Mouse (Mus musculus) lung, postnatal 0 days (tissue): Measurements from ENCODE around the gene Pdzrn4. TPM values are rescaled to one million over a fixed set of nuclear protein-coding genes. Genes with fewer than 3 reads are reported as not detected.
"Not testable (repeated sequence)": the region's sequence is repeated elsewhere in the genome, so short reads cannot be mapped to it uniquely, and the experiment has no call there.

Source experiments
- ATAC-seq: fragments of 200-750 bp; cut with Nextera tagmentation; 2 replicates; pipeline ENCODE4 v1.8.0; 2017; ENCODE audit warnings: moderate library complexity
- DNase-seq: peaks from one replicate; pipeline ENCODE4 v3.0.0-alpha.2; 2016; ENCODE audit warnings: low spot score
- H3K27ac ChIP-seq: fragments of 300-500 bp; sonication (generic); 2 replicates; pipeline ENCODE4 v1.5.1; 2014; ENCODE audit warnings: antibody characterized with exemption, mild to moderate bottlenecking, low read length, mixed read lengths
- H3K27me3 ChIP-seq: fragments of 300-500 bp; sonication (generic); replicated peaks from 2 replicates; pipeline ENCODE4 v1.6.1; 2014; ENCODE audit warnings: low read length, mixed read lengths; ENCODE audit not compliant: insufficient read depth
- H3K36me3 ChIP-seq: fragments of 300-500 bp; sonication (generic); 2 replicates; pipeline ENCODE4 v1.6.1; 2014; ENCODE audit warnings: low read length, mixed read lengths; ENCODE audit not compliant: insufficient read depth
- H3K4me1 ChIP-seq: fragments of 300-500 bp; sonication (generic); 2 replicates; pipeline ENCODE4 v1.6.1; 2014; ENCODE audit warnings: antibody characterized with exemption, low read depth, low read length, mixed read lengths; ENCODE audit not compliant: insufficient read depth
- H3K4me2 ChIP-seq: fragments of 300-500 bp; sonication (generic); replicated peaks from 2 replicates; pipeline ENCODE4 v1.6.1; 2014; ENCODE audit warnings: low read depth, mild to moderate bottlenecking, low read length, moderate library complexity, mixed read lengths
- H3K4me3 ChIP-seq: fragments of 300-500 bp; sonication (generic); 2 replicates; pipeline ENCODE4 v1.5.1; 2014; ENCODE audit warnings: low read depth, low read length
- H3K9ac ChIP-seq: fragments of 300-500 bp; sonication (generic); replicated peaks from 2 replicates; pipeline ENCODE4 v1.6.1; 2014; ENCODE audit warnings: low read depth, mild to moderate bottlenecking
- H3K9me3 ChIP-seq: fragments of 300-500 bp; sonication (generic); 2 replicates; pipeline ENCODE4 v1.6.1; 2016; ENCODE audit warnings: low read length, mixed read lengths
- CTCF ChIP-seq: IDR thresholded peaks from 2 replicates; pipeline ENCODE4 v1.5.1; 2016; ENCODE audit warnings: antibody characterized with exemption, mild to moderate bottlenecking
- EP300 ChIP-seq: IDR thresholded peaks from 2 replicates; pipeline ENCODE4 v1.6.1; 2016; ENCODE audit warnings: antibody characterized with exemption, mild to moderate bottlenecking, control low read depth
- WGBS: fragments of 180-500 bp; shearing (Covaris S2); extraction: QIAGEN DNeasy Blood & Tissue Kit; methylation state at CpG from one replicate; pipeline ENCODE4 v1.1.7; 2014; 5-methylcytosine and 5-hydroxymethylcytosine counted together
- polyA plus RNA-seq: library from polyadenylated mRNA; unstranded; fragments of >200 nt; fragmentation: Nextera tagmentation; extraction: Ambion mirVana; gene quantifications from 2 replicates; pipeline ENCODE4 v1.2.1, GENCODE M21; 2015

The Pdzrn4 gene
- 0.60 and 0.70 TPM in 2 replicates for polyA plus RNA-seq

GRCm38 (mm10) chr15:92396770-92397608 is at the start of gene Pdzrn4:
Gene Pdzrn4 (plus strand): TSS chr15:92396881.
- Histone ChIP-seq H3K27me3 (peaks cover 6% of the 10 kb centered on the region; the same call in 1 of the 2 replicates), H3K27ac (no peak within 1 kb of the TSS), H3K4me3 (peak within 1 kb of the TSS; percentile 26), H3K4me1 (0 out of 2 replicates have a peak, but pooled peaks cover 3% of the 10 kb centered on the region), H3K4me2 (peak within 1 kb of the TSS; percentile 59), H3K9me3 (no peaks in the 10 kb centered on the region), H3K9ac (no peak within 1 kb of the TSS), H3K36me3 (no peaks in the 10 kb centered on the region)
- TF ChIP-seq CTCF = no peak
- WGBS = under 1% methylated on average over 65 of the region's 65 CpGs
- ATAC-seq = peak; percentile 28; the same call in 1 of the 2 replicates
- DNase-seq = no peak

- no peak for ATAC-seq
- WGBS = 43% methylated on average over 4 of the region's 4 CpGs
Measured at GRCm38 (mm10) chr15:92347426-92347825, 49.3 kb upstream of the Pdzrn4 start.

GRCm38 (mm10) chr15:92347902-92348301 is 48.8 kb upstream of the Pdzrn4 start:
- no peak overlapping the region for H3K9ac ChIP-seq
- no peak overlapping the region for H3K4me2 ChIP-seq
- WGBS = 29% methylated on average over 3 of the region's 3 CpGs
- H3K4me1 ChIP-seq = no peaks in the 10 kb centered on the region
- no peaks in the 10 kb centered on the region for H3K27me3 ChIP-seq
- no peak overlapping the region for H3K27ac ChIP-seq
- DNase-seq (no peak), ATAC-seq (no peak)
- no peak for TF ChIP-seq CTCF
- no peak for TF ChIP-seq EP300
- no peaks in the 10 kb centered on the region for H3K36me3 ChIP-seq
- no peak overlapping the region for H3K4me3 ChIP-seq
- no peaks in the 10 kb centered on the region for H3K9me3 ChIP-seq

More at GRCm38 (mm10) chr15:92347426-92347825, 49.3 kb upstream of the Pdzrn4 start:
- no peak overlapping the region for H3K4me2 ChIP-seq
- H3K4me3 ChIP-seq = no peak overlapping the region
- DNase-seq = no peak
- no peak overlapping the region for H3K27ac ChIP-seq
- H3K27me3 ChIP-seq = no peaks in the 10 kb centered on the region
- H3K9me3 ChIP-seq = no peaks in the 10 kb centered on the region
- TF ChIP-seq CTCF = no peak
- no peak for TF ChIP-seq EP300
- no peaks in the 10 kb centered on the region for H3K4me1 ChIP-seq
- H3K9ac ChIP-seq = no peak overlapping the region
- H3K36me3 ChIP-seq = no peaks in the 10 kb centered on the region

GRCm38 (mm10) chr15:92348453-92348852 is 48.2 kb upstream of the Pdzrn4 start:
- H3K9ac ChIP-seq, H3K4me2 ChIP-seq, H3K4me3 ChIP-seq, ATAC-seq, DNase-seq, H3K27ac ChIP-seq, H3K36me3 ChIP-seq, H3K9me3 ChIP-seq, H3K27me3 ChIP-seq, H3K4me1 ChIP-seq: not testable (repeated sequence)

DNA sequence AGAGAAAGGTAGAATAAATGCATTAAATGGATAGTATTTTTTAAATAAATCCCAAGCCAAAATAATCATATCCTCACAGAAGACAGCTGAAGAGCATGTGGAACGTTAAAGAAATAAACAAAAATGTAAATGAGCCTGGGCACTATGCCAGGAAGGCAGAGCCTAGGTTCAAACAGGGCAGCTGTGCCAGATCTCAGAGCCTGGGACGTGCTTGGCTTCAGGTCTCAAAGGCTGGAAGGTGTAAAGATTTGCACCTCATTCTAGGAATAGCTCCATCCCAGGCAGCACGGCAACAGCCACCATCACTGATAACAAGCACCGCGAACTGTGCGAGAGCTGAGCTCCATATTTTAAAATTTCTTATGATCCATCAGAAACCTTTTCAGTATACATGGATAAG is 32.5 kb upstream of the Pdzrn4 start:
- ATAC-seq = no peak
- TF ChIP-seq EP300 (no peak), CTCF (no peak)
- Histone ChIP-seq H3K9me3 (no peaks in the 10 kb centered on the region), H3K9ac (no peak overlapping the region), H3K27ac (no peak overlapping the region), H3K4me3 (no peak overlapping the region), H3K36me3 (no peaks in the 10 kb centered on the region), H3K27me3 (no peaks in the 10 kb centered on the region), H3K4me1 (no peaks in the 10 kb centered on the region), H3K4me2 (no peak overlapping the region)
- peak; percentile 5 for DNase-seq
- 24% methylated on average over 6 of the region's 6 CpGs for WGBS

DNA sequence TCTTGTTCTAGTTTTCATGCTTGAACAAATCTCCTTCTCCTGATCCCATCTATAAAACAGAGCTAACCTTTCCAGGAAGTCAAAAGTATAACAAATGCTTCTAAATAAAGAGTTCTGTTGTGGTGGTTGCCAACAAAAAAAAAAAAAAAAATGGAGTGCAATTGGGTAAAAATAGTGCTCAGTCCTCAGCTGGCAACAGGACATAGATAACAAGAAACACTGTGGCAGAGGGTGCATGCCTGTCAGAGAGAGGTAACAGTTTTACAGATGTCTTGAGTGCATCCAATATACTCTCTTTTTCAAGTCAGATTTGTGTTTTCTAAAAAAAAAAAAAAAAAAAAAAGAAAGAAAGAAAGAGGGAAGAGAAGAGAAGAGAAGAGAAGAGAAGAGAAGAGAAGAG is 32.1 kb upstream of the Pdzrn4 start:
- H3K27ac ChIP-seq = no peak overlapping the region
- DNase-seq = no peak
- H3K4me3 ChIP-seq = no peak overlapping the region
- H3K4me1 ChIP-seq = no peaks in the 10 kb centered on the region
- H3K27me3 ChIP-seq = no peaks in the 10 kb centered on the region
- TF ChIP-seq EP300 (no peak), CTCF (no peak)
- H3K9me3 ChIP-seq = no peaks in the 10 kb centered on the region
- no peak for ATAC-seq
- H3K9ac ChIP-seq = no peak overlapping the region
- H3K4me2 ChIP-seq = no peak overlapping the region
- H3K36me3 ChIP-seq = no peaks in the 10 kb centered on the region
